Mouse (Mus musculus): Measurements from ENCODE around the gene Galnt15.

Galnt15 gene

GRCm38 (mm10) chr14:32036482-32036881 lies 7.7 kb downstream of the Galnt15 start:
- no peak for DNase-seq (ENCODE audit: inconsistent ontology term)

GRCm38 (mm10) chr14:32037661-32038252 lies 9.0 kb downstream of the Galnt15 start:
- peak; percentile 77 for DNase-seq (ENCODE audit: inconsistent ontology term)

GRCm38 (mm10) chr14:32042108-32042507 lies 13.3 kb downstream of the Galnt15 start:
- no peak for DNase-seq (ENCODE audit: inconsistent ontology term)

GRCm38 (mm10) chr14:32046357-32046756 lies 17.6 kb downstream of the Galnt15 start:
- DNase-seq (ENCODE audit: inconsistent ontology term), result peak; percentile 37

- no peak for DNase-seq (ENCODE audit: inconsistent ontology term)
Measured at GRCm38 (mm10) chr14:32050171-32050570, 21.4 kb downstream of the Galnt15 start.

GRCm38 (mm10) chr14:32053895-32054294 lies 25.1 kb downstream of the Galnt15 start:
- DNase-seq (ENCODE audit: inconsistent ontology term), result no peak

GRCm38 (mm10) chr14:32054788-32055187 lies 26.0 kb downstream of the Galnt15 start:
- no peak for DNase-seq (ENCODE audit: inconsistent ontology term)

- no peak for DNase-seq (ENCODE audit: inconsistent ontology term)
Measured at GRCm38 (mm10) chr14:32055781-32056180, 27.0 kb downstream of the Galnt15 start.

- DNase-seq (ENCODE audit: inconsistent ontology term), result no peak
Measured at GRCm38 (mm10) chr14:32056675-32057074, 27.9 kb downstream of the Galnt15 start.

- DNase-seq (ENCODE audit: inconsistent ontology term), result no peak
Measured at GRCm38 (mm10) chr14:32057664-32058063, 28.9 kb downstream of the Galnt15 start.

- no peak for DNase-seq (ENCODE audit: inconsistent ontology term)
Measured at GRCm38 (mm10) chr14:32061398-32061797, 32.6 kb downstream of the Galnt15 start.

GRCm38 (mm10) chr14:32072807-32073206 lies 44.0 kb downstream of the Galnt15 start:
- DNase-seq (ENCODE audit: inconsistent ontology term), result no peak

GRCm38 (mm10) chr14:32073211-32073685 lies 44.5 kb downstream of the Galnt15 start:
- peak; percentile 90 for DNase-seq (ENCODE audit: inconsistent ontology term)

GRCm38 (mm10) chr14:32073901-32074300 lies 45.1 kb downstream of the Galnt15 start:
- DNase-seq (ENCODE audit: inconsistent ontology term), result no peak

- DNase-seq (ENCODE audit: inconsistent ontology term), result peak; percentile 53
Measured at GRCm38 (mm10) chr14:32076896-32077575, 48.2 kb downstream of the Galnt15 start.

- DNase-seq (ENCODE audit: inconsistent ontology term), result no peak
Measured at GRCm38 (mm10) chr14:32081026-32081425, 52.2 kb downstream of the Galnt15 start.

- DNase-seq (ENCODE audit: inconsistent ontology term), result no peak
Measured at GRCm38 (mm10) chr14:32082891-32083290, 54.1 kb downstream of the Galnt15 start.

GRCm38 (mm10) chr14:32083466-32083865 lies 54.7 kb downstream of the Galnt15 start:
- no peak for DNase-seq (ENCODE audit: inconsistent ontology term)

GRCm38 (mm10) chr14:32084761-32085485 lies 56.1 kb downstream of the Galnt15 start, which contains the start of gene Oxnad1:
TSS of gene Oxnad1 (plus strand) at chr14:32085374.
- DNase-seq (ENCODE audit: inconsistent ontology term), result no peak

- peak; percentile 98 for DNase-seq (ENCODE audit: inconsistent ontology term)
Measured at GRCm38 (mm10) chr14:32085486-32086201, 56.9 kb downstream of the Galnt15 start, which contains the start of gene Dph3. TSS of gene Dph3 (minus strand) at chr14:32085729.

GRCm38 (mm10) chr14:32086226-32086625 lies 57.4 kb downstream of the Galnt15 start:
- DNase-seq (ENCODE audit: inconsistent ontology term), result peak; percentile 36
